Mouse (Mus musculus) heart, adult 10 weeks (tissue): ENCODE measurements around the gene Fam204a. TPM values are rescaled to one million over a fixed set of nuclear protein-coding genes. Genes with fewer than 3 reads are reported as not detected.

Experiments
- polyA plus RNA-seq: library from polyadenylated mRNA; stranded (reverse); fragments of 350-450 nt; fragmentation: Illumina TruSeq; extraction: RNeasy Lipid Tissue Mini Kit (QIAGEN cat#74804); gene quantifications from one replicate; pipeline ENCODE4 v1.2.3, GENCODE M21; 2014; ENCODE audit warnings: low read depth, low replicate concordance

Gene Fam204a
- 23.2 TPM for polyA plus RNA-seq

DNA sequence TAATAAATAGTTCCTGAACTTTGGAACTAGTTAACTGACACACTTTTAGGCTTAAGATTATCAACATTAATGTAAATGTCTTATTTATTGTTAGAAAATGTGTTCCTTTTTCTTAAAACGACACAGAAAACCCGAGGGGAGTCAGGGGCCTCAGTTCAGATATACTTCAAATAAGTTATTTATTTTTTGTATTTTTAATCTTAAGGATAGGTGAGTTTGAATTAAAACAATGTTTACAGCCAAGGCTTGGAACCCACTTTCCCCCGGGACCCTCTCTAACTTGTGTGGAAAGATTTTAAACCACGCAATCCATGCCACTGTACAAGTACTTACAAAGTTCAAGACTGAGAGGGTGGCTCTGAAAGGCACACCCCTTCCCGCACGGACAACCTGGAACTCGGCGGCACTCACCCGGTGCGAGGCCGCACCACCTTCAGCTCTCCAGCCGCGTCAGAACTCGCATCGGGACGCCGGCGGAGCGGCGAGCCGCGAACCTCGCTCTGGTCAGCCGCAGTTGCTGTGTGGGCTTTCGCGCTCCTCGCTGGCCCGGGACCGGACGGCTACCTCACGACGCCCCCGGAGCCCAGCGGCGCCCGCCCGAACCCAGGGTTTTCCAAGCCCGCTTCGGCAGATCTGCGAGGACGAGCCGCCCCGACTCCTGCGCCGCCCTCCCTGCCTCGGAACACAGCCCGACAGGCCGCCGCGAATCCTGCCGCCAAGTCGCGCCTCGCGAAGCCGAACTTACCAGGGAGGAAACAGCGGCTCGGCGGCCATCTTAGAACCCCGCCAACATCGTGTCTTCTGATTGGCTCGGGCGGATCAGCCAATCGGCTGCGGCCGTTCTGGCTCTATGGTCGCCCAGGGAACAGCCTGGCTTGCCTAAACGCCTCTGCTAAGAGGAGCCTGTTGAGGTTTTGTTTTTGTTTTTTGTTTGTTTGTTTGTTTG is at the start of gene Fam204a:
TSS of gene Fam204a (minus strand) at position 803 of the 946 bp plus-strand sequence.

Other genes starting within 250 kb of the Fam204a start
- not detected for gene Prlhr, start 241.6 kb upstream of the Fam204a start, polyA plus RNA-seq